Mouse (Mus musculus) thymus, postnatal 14 days (tissue): Measurements from ENCODE around the gene Rbm42.

ENCODE experiments used
- DNase-seq: peaks from one replicate; pipeline ENCODE4 v3.0.0; 2021

Rbm42 gene

GRCm38 (mm10) chr7:30615049-30615760 is 34.9 kb downstream of the Rbm42 start:
- peak; percentile 20 for DNase-seq

GRCm38 (mm10) chr7:30614454-30614853 is 35.7 kb downstream of the Rbm42 start:
- DNase-seq = peak; percentile 20

GRCm38 (mm10) chr7:30613529-30614112 is 36.5 kb downstream of the Rbm42 start:
- peak; percentile 71 for DNase-seq

- no peak for DNase-seq
Measured at GRCm38 (mm10) chr7:30612654-30613402, 37.3 kb downstream of the Rbm42 start, which contains the start of gene Upk1a. Gene Upk1a, minus strand, starts transcription at chr7:30612847.

- no peak for DNase-seq
Measured at GRCm38 (mm10) chr7:30610043-30610442, 40.1 kb downstream of the Rbm42 start.

GRCm38 (mm10) chr7:30608476-30608875 is 41.6 kb downstream of the Rbm42 start:
- DNase-seq = peak; percentile 19

- peak; percentile 76 for DNase-seq
Measured at GRCm38 (mm10) chr7:30607706-30608309, 42.3 kb downstream of the Rbm42 start.

- no peak for DNase-seq
Measured at GRCm38 (mm10) chr7:30604944-30605343, 45.2 kb downstream of the Rbm42 start.

GRCm38 (mm10) chr7:30604424-30604823 is 45.7 kb downstream of the Rbm42 start:
- no peak for DNase-seq

GRCm38 (mm10) chr7:30602583-30602982 is 47.5 kb downstream of the Rbm42 start:
- DNase-seq = no peak

- DNase-seq = no peak
Measured at GRCm38 (mm10) chr7:30600651-30601050, 49.5 kb downstream of the Rbm42 start.

GRCm38 (mm10) chr7:30599933-30600353 is 50.2 kb downstream of the Rbm42 start:
- peak; percentile 70 for DNase-seq

GRCm38 (mm10) chr7:30598786-30599185 is 51.3 kb downstream of the Rbm42 start, which contains the start of gene Zbtb32:
Gene Zbtb32, minus strand, starts transcription at chr7:30598909.
- DNase-seq = no peak

- no peak for DNase-seq
Measured at GRCm38 (mm10) chr7:30596811-30597210, 53.3 kb downstream of the Rbm42 start.

- no peak for DNase-seq
Measured at GRCm38 (mm10) chr7:30596093-30596492, 54.0 kb downstream of the Rbm42 start.

- DNase-seq = no peak
Measured at GRCm38 (mm10) chr7:30594510-30595024, 55.5 kb downstream of the Rbm42 start.

GRCm38 (mm10) chr7:30593579-30594509 is 56.3 kb downstream of the Rbm42 start:
- no peak for DNase-seq

- no peak for DNase-seq
Measured at GRCm38 (mm10) chr7:30592772-30593423, 57.2 kb downstream of the Rbm42 start.

GRCm38 (mm10) chr7:30591605-30591951 is 58.5 kb downstream of the Rbm42 start:
- DNase-seq = no peak
